Mouse (Mus musculus): Measurements from ENCODE around the gene Arhgef6. TPM values are rescaled to one million over a fixed set of nuclear protein-coding genes. Genes with fewer than 3 reads are reported as not detected.

The Arhgef6 gene
- total and polyA plus RNA-seq, 3 experiments, result 1.1 to 3.3 TPM; not detected in 1

- Histone ChIP-seq H3K4me3 (ENCODE audit: control insufficient read depth in 1 of 2, insufficient read depth in 1 of 2, low read depth in 2 of 2, low read length in 2 of 2) (no peak overlapping the region), H3K79me2 (ENCODE audit: control insufficient read depth, insufficient read depth, low read length, poor library complexity) (no peaks in the 10 kb centered on the region), H3K27ac (ENCODE audit: control insufficient read depth, low read depth, low read length) (no peak overlapping the region), H3K9ac (ENCODE audit: control insufficient read depth, low read depth, low read length, poor library complexity, severe bottlenecking) (no peak overlapping the region), H3K4me1 (ENCODE audit: control insufficient read depth in 1 of 2, insufficient read depth in 2 of 2, low read length in 2 of 2) (no peaks in the 10 kb centered on the region), H3K27me3 (ENCODE audit: control insufficient read depth in 1 of 2, insufficient read depth in 2 of 2, low read length in 2 of 2) (no peaks in the 10 kb centered on the region), H3K9me3 (replicated peaks; ENCODE audit: insufficient read depth, low read length) (no peaks in the 10 kb centered on the region), H3K36me3 (ENCODE audit: control insufficient read depth in 1 of 2, insufficient read depth in 2 of 2, low read length in 2 of 2) (no peaks in the 10 kb centered on the region)
- TF ChIP-seq TAL1 (IDR thresholded peaks at IDR 0.05; ENCODE audit: low read length), result no peak
- TF ChIP-seq CTCF (IDR thresholded peaks at IDR 0.05 in 2 of 3, conservative IDR thresholded peaks at IDR 0.05 in 1 of 3; ENCODE audit: control insufficient read depth in 1 of 3, insufficient read depth in 1 of 3, low read depth in 2 of 3, low read length in 3 of 3, poor library complexity in 1 of 3, severe bottlenecking in 1 of 3), result no peak
- no peak for TF ChIP-seq ZNF384 (IDR thresholded peaks at IDR 0.05; ENCODE audit: low read depth, low read length)
- no peak for TF ChIP-seq NELFE (IDR thresholded peaks at IDR 0.05; ENCODE audit: low read depth, low read length)
- no peak for TF ChIP-seq POLR2AphosphoS2 (IDR thresholded peaks at IDR 0.05; ENCODE audit: low read length)
- no peak for TF ChIP-seq BHLHE40 (IDR thresholded peaks at IDR 0.05; ENCODE audit: borderline replicate concordance, low read depth, low read length)
- TF ChIP-seq MXI1 (IDR thresholded peaks at IDR 0.05; ENCODE audit: low read depth, low read length), result no peak
- TF ChIP-seq ETS1 (IDR thresholded peaks at IDR 0.05; ENCODE audit: low read depth, low read length), result no peak
- DNase-seq (ENCODE audit: low read depth, low spot score), result no peak
Observed at GRCm38 (mm10) chrX:57189335-57189734, 149.2 kb downstream of the Arhgef6 start.

- H3K36me3 ChIP-seq (ENCODE audit: control insufficient read depth in 1 of 2, insufficient read depth in 2 of 2, low read length in 2 of 2), result no peaks in the 10 kb centered on the region
- TF ChIP-seq CHD1 (IDR thresholded peaks at IDR 0.05; ENCODE audit: low read depth, low read length) (no peak), E2F4 (IDR thresholded peaks at IDR 0.05; ENCODE audit: borderline replicate concordance, low read depth, low read length) (no peak), EP300 (IDR thresholded peaks at IDR 0.05; ENCODE audit: low read depth in 1 of 2, low read length in 2 of 2) (no peak), MXI1 (IDR thresholded peaks at IDR 0.05; ENCODE audit: low read depth, low read length) (no peak), NELFE (IDR thresholded peaks at IDR 0.05; ENCODE audit: low read depth, low read length) (no peak), MYC (IDR thresholded peaks at IDR 0.05; ENCODE audit: low read depth, low read length) (no peak), BHLHE40 (IDR thresholded peaks at IDR 0.05; ENCODE audit: borderline replicate concordance, low read depth, low read length) (no peak), RAD21 (IDR thresholded peaks at IDR 0.05; ENCODE audit: low read depth, low read length) (no peak), KAT2A (conservative IDR thresholded peaks at IDR 0.05; ENCODE audit: low read depth, low read length) (no peak), ELF1 (IDR thresholded peaks at IDR 0.05; ENCODE audit: low read depth, low read length) (no peak), USF1 (IDR thresholded peaks at IDR 0.05; ENCODE audit: low read depth, low read length) (no peak), RCOR1 (IDR thresholded peaks at IDR 0.05; ENCODE audit: low read depth, low read length) (no peak), ZC3H11A (IDR thresholded peaks at IDR 0.05; ENCODE audit: low read depth, low read length) (no peak), MYB (IDR thresholded peaks at IDR 0.05; ENCODE audit: low read depth, low read length) (no peak), TBP (IDR thresholded peaks at IDR 0.05; ENCODE audit: low read depth, low read length) (no peak), POLR2A (IDR thresholded peaks at IDR 0.05; ENCODE audit: control insufficient read depth in 1 of 2, insufficient read depth in 1 of 2, low read depth in 1 of 2, low read length in 2 of 2, poor library complexity in 1 of 2) (no peak)
- no peaks in the 10 kb centered on the region for H3K79me2 ChIP-seq (ENCODE audit: control insufficient read depth, insufficient read depth, low read length, poor library complexity)
- no peak overlapping the region for H3K27ac ChIP-seq (ENCODE audit: control insufficient read depth, low read depth, low read length)
- no peaks in the 10 kb centered on the region for H3K27me3 ChIP-seq (ENCODE audit: control insufficient read depth in 1 of 2, insufficient read depth in 2 of 2, low read length in 2 of 2)
- H3K4me1 ChIP-seq (ENCODE audit: control insufficient read depth in 1 of 2, insufficient read depth in 2 of 2, low read length in 2 of 2), result no peaks in the 10 kb centered on the region
- DNase-seq (ENCODE audit: low read depth, low spot score), result no peak
- no peak overlapping the region for H3K9ac ChIP-seq (ENCODE audit: control insufficient read depth, low read depth, low read length, poor library complexity, severe bottlenecking)
- no peaks in the 10 kb centered on the region for H3K9me3 ChIP-seq (replicated peaks; ENCODE audit: insufficient read depth, low read length)
- H3K4me3 ChIP-seq (ENCODE audit: control insufficient read depth in 1 of 2, insufficient read depth in 1 of 2, low read depth in 2 of 2, low read length in 2 of 2), result no peak overlapping the region
Observed at GRCm38 (mm10) chrX:57187301-57187700, 151.2 kb downstream of the Arhgef6 start.

Data from MEL (cell line).